Mouse (Mus musculus) limb, embryonic 14.5 days (tissue): ENCODE measurements around the gene Hdhd5. TPM values are rescaled to one million over a fixed set of nuclear protein-coding genes. Genes with fewer than 3 reads are reported as not detected.

Experiments
- ATAC-seq: fragments of 200-750 bp; cut with Nextera tagmentation; 2 replicates; pipeline ENCODE4 v1.8.0; 2017; ENCODE audit warnings: low read depth, moderate number of reproducible peaks, moderate TSS enrichment; ENCODE audit not compliant: low FRiP score
- DNase-seq: peaks from one replicate; pipeline ENCODE4 v3.0.0-alpha.2; 2015; ENCODE audit warnings: low spot score
- H3K27ac ChIP-seq: fragments of 300-500 bp; sonication (generic); replicated peaks from 2 replicates; pipeline ENCODE4 v1.5.1; 2014; ENCODE audit warnings: low read depth, mild to moderate bottlenecking, low read length, moderate library complexity, mixed read lengths
- H3K27me3 ChIP-seq: fragments of 300-500 bp; sonication (generic); 2 replicates; pipeline ENCODE4 v1.6.1; 2014; ENCODE audit warnings: low read length, mixed read lengths; ENCODE audit not compliant: control insufficient read depth, insufficient read depth
- H3K36me3 ChIP-seq: fragments of 300-500 bp; sonication (generic); 2 replicates; pipeline ENCODE4 v1.6.1; 2014; ENCODE audit warnings: mild to moderate bottlenecking, low read length, moderate library complexity, mixed read lengths; ENCODE audit not compliant: control insufficient read depth, insufficient read depth
- H3K4me1 ChIP-seq: fragments of 300-500 bp; sonication (generic); 2 replicates; pipeline ENCODE4 v1.6.1; 2014; ENCODE audit warnings: antibody characterized with exemption, low read length, mixed read lengths; ENCODE audit not compliant: control insufficient read depth, insufficient read depth
- H3K4me2 ChIP-seq: fragments of 300-500 bp; sonication (generic); replicated peaks from 2 replicates; pipeline ENCODE4 v1.6.1; 2014; ENCODE audit warnings: low read depth, mild to moderate bottlenecking, low read length, moderate library complexity; ENCODE audit not compliant: severe bottlenecking
- H3K4me3 ChIP-seq: fragments of 300-500 bp; sonication (generic); replicated peaks from 2 replicates; pipeline ENCODE4 v1.5.1; 2014; ENCODE audit warnings: low read length
- H3K9ac ChIP-seq: fragments of 300-500 bp; sonication (generic); 2 replicates; pipeline ENCODE4 v1.6.1; 2014; ENCODE audit warnings: mild to moderate bottlenecking, low read depth, low read length, moderate library complexity; ENCODE audit not compliant: severe bottlenecking
- H3K9me3 ChIP-seq: fragments of 300-500 bp; sonication (generic); 2 replicates; pipeline ENCODE4 v1.6.1; 2016; ENCODE audit warnings: low read length; ENCODE audit not compliant: control insufficient read depth
- POLR2A ChIP-seq: fragments of 200-500 bp; IDR thresholded peaks from 2 replicates; pipeline ENCODE4 v1.8.0; 2012; ENCODE audit warnings: inconsistent platforms, mild to moderate bottlenecking, moderate library complexity, borderline replicate concordance; ENCODE audit not compliant: insufficient read depth, insufficient read length; ENCODE audit errors: extremely low read depth
- WGBS: fragments of 180-500 bp; shearing (Covaris S2); extraction: QIAGEN DNeasy Blood & Tissue Kit; methylation state at CpG from one replicate; pipeline ENCODE4 v1.1.7; 2014; 5-methylcytosine and 5-hydroxymethylcytosine counted together
- polyA plus RNA-seq, 2 experiments: library from polyadenylated mRNA; depleted of rRNA in 1 of 2; stranded (reverse) in 1 of 2; unstranded in 1 of 2; fragments of >200 nt; fragmentation: Nextera tagmentation in 1 of 2; extraction: Ambion mirVana in 1 of 2; gene quantifications; 2 replicates each; pipeline versions ENCODE4 v1.2.1 to v1.2.3; 2012 to 2014

Hdhd5 gene
- polyA plus RNA-seq, 2 experiments: 12.5 to 25.2 TPM

- no peaks in the 10 kb centered on the region for H3K36me3 ChIP-seq
- peak; percentile 55 for DNase-seq
- no peaks in the 10 kb centered on the region for H3K9me3 ChIP-seq
- 2% methylated on average over 11 of the region's 11 CpGs for WGBS
- peaks cover 40% of the 10 kb centered on the region for H3K27me3 ChIP-seq
- no peak for TF ChIP-seq POLR2A
- ATAC-seq: peak; percentile 34; the same call in 1 of the 2 replicates
- H3K4me2 ChIP-seq: peak overlapping the region; percentile 62
- peak overlapping the region; percentile 58; the same call in 1 of the 2 replicates for H3K9ac ChIP-seq
- H3K4me1 ChIP-seq: peaks cover 12% of the 10 kb centered on the region
- H3K4me3 ChIP-seq: peak overlapping the region; percentile 63
- no peak overlapping the region for H3K27ac ChIP-seq
These were observed 67.2 kb downstream of the Hdhd5 start for GRCm38 (mm10) chr6:120463884-120464283.

GRCm38 (mm10) chr6:120463086-120463871, 67.8 kb downstream of the Hdhd5 start, which contains the start of gene Il17ra:
Gene Il17ra (plus strand): TSS chr6:120463247.
- Histone ChIP-seq H3K4me2 (peak within 1 kb of the TSS; percentile 62), H3K27ac (no peak within 1 kb of the TSS), H3K9me3 (no peaks in the 10 kb centered on the region), H3K9ac (peak within 1 kb of the TSS; percentile 58), H3K4me3 (peak within 1 kb of the TSS; percentile 63), H3K36me3 (no peaks in the 10 kb centered on the region), H3K4me1 (peaks cover 12% of the 10 kb centered on the region), H3K27me3 (peaks cover 40% of the 10 kb centered on the region)
- under 1% methylated on average over 71 of the region's 90 CpGs for WGBS
- DNase-seq: peak; percentile 36
- TF ChIP-seq POLR2A: no peak
- peak; percentile 76 for ATAC-seq

DNA sequence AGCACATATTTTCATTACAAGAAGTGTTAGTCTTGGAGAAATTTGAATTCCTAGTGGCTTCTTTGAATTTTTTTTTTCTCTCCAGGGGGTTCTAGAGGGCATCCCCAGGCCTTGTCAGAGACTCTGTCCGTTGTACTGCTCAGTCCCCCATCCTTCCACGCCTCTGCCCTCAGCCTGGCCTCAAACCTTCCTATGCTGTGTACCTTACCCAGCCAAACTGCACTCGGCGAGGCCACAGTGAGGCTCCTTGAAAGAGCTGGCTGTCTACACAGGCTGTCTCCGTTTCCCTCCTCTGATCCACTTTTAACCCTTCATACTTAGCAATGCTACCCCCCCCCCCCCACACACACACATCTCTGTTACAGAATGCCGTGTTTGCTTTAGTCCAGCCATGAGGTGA, 68.9 kb downstream of the Hdhd5 start:
- Histone ChIP-seq H3K27ac (no peak overlapping the region), H3K9ac (no peak overlapping the region), H3K36me3 (no peaks in the 10 kb centered on the region), H3K4me1 (peaks cover 12% of the 10 kb centered on the region), H3K9me3 (no peaks in the 10 kb centered on the region), H3K4me3 (no peak overlapping the region), H3K27me3 (peaks cover 40% of the 10 kb centered on the region), H3K4me2 (no peak overlapping the region)
- DNase-seq: no peak
- no peak for TF ChIP-seq POLR2A
- no peak for ATAC-seq
- WGBS: 53% methylated on average over 6 of the region's 6 CpGs

GRCm38 (mm10) chr6:120461217-120461616, 69.9 kb downstream of the Hdhd5 start:
- 65% methylated on average over 15 of the region's 15 CpGs for WGBS

More at GRCm38 (mm10) chr6:120461217-120461616, 69.9 kb downstream of the Hdhd5 start:
- DNase-seq (no peak), ATAC-seq (no peak)
- Histone ChIP-seq H3K27me3 (peaks cover 40% of the 10 kb centered on the region), H3K27ac (no peak overlapping the region), H3K36me3 (no peaks in the 10 kb centered on the region), H3K4me3 (no peak overlapping the region), H3K4me2 (no peak overlapping the region), H3K9ac (no peak overlapping the region), H3K9me3 (no peaks in the 10 kb centered on the region), H3K4me1 (peaks cover 12% of the 10 kb centered on the region)
- no peak for TF ChIP-seq POLR2A

Other genes starting within 250 kb of the Hdhd5 start
- gene D330020A13Rik, start 237.0 kb downstream of the Hdhd5 start, polyA plus RNA-seq (2012; rRNA removed): 0.55 and 0.90 TPM in 2 replicates
- gene D330020A13Rik, start 237.0 kb downstream of the Hdhd5 start, polyA plus RNA-seq (2014; fragmentation: Nextera tagmentation; extraction: Ambion mirVana): 0.34 and 0.47 TPM in 2 replicates
- 3.7 and 4.3 TPM in 2 replicates for gene B4galnt3, start 236.8 kb downstream of the Hdhd5 start, polyA plus RNA-seq (2012; rRNA removed)
- gene B4galnt3, start 236.8 kb downstream of the Hdhd5 start, polyA plus RNA-seq (2014; fragmentation: Nextera tagmentation; extraction: Ambion mirVana): 0.37 and 0.65 TPM in 2 replicates
- gene Kdm5a, start 167.2 kb downstream of the Hdhd5 start, polyA plus RNA-seq (2012; rRNA removed): 13.4 and 13.5 TPM in 2 replicates
- gene Kdm5a, start 167.2 kb downstream of the Hdhd5 start, polyA plus RNA-seq (2014; fragmentation: Nextera tagmentation; extraction: Ambion mirVana): 45.4 and 53.5 TPM in 2 replicates
- 14.6 and 20.8 TPM in 2 replicates for gene Ccdc77, start 166.9 kb downstream of the Hdhd5 start, polyA plus RNA-seq (2012; rRNA removed)
- gene Ccdc77, start 166.9 kb downstream of the Hdhd5 start, polyA plus RNA-seq (2014; fragmentation: Nextera tagmentation; extraction: Ambion mirVana): 17.2 and 23.1 TPM in 2 replicates
- gene Il17ra, start 68.1 kb downstream of the Hdhd5 start, polyA plus RNA-seq (2012; rRNA removed): 6.0 and 8.4 TPM in 2 replicates
- gene Il17ra, start 68.1 kb downstream of the Hdhd5 start, polyA plus RNA-seq (2014; fragmentation: Nextera tagmentation; extraction: Ambion mirVana): 3.1 and 3.7 TPM in 2 replicates
- 0.52 and 0.78 TPM in 2 replicates for gene Tmem121b, start 37.5 kb downstream of the Hdhd5 start, polyA plus RNA-seq (2012; rRNA removed)
- gene Tmem121b, start 37.5 kb downstream of the Hdhd5 start, polyA plus RNA-seq (2014; fragmentation: Nextera tagmentation; extraction: Ambion mirVana): 0.21 and 0.23 TPM in 2 replicates
- gene Cecr2, start 135.1 kb upstream of the Hdhd5 start, polyA plus RNA-seq (2012; rRNA removed): 4.8 and 6.1 TPM in 2 replicates
- gene Cecr2, start 135.1 kb upstream of the Hdhd5 start, polyA plus RNA-seq (2014; fragmentation: Nextera tagmentation; extraction: Ambion mirVana): 3.0 and 4.1 TPM in 2 replicates
- 0.64 and 0.72 TPM in 2 replicates for gene Slc25a18, start 242.3 kb upstream of the Hdhd5 start, polyA plus RNA-seq (2012; rRNA removed)
- gene Slc25a18, start 242.3 kb upstream of the Hdhd5 start, polyA plus RNA-seq (2014; fragmentation: Nextera tagmentation; extraction: Ambion mirVana): 0.96 and 1.1 TPM in 2 replicates